Mouse (Mus musculus): ENCODE results near the gene Gm20517.

DNA sequence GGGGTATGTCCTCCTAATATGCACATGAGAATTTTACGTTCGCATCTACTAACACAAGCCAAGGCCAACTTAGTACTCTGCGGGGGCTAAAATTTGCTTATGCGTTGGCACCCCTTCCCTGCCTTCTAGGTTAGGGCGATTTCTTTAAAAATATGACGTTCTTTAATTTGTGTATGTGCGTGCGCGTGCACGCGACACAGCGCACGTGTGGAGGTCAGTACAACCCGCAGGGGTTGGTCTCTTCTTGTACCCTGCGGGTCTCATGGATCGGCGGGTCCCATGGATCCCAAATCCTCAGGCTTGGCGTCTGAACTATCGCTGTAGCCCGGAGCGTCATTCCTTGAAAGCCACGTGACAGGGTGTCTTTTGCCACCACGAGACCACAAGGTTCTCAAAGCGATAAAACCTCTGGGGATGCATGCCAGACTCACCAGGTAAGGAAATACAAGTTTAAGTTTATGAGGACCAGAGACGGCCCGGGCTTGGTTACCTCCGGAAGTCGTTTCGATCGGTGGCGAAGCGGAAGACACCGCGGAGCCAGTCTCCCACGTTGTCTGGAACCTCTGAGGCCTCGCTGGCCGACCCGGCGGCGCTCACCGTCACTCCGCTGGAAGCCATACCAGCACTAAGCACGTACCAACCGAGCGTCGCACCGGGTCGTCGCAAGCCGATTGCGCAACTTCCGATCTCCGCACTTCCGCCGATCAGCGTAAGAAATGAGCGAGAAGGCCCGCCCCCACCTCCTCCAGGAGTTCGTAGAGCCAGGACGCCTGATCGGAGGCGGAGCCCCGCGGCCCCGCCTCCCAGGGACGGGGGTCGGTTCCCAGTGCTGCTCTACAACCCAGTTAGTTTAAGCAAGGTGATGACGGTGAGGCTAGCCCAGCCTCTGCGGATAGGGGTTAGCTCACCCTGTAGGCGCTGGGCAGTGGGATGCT is 76.3 kb downstream of the Gm20517 start:
- TF ChIP-seq CTCF (IDR thresholded peaks at IDR 0.05; ENCODE audit: control insufficient read depth, insufficient read depth, insufficient read length), result no peak
- no peak for TF ChIP-seq MYOG (IDR thresholded peaks at IDR 0.05; ENCODE audit: control insufficient read depth, extremely low read depth, insufficient read length)
- peak; percentile 35 for TF ChIP-seq MAX (IDR thresholded peaks at IDR 0.05)
- peak; percentile 97 for TF ChIP-seq CEBPB (IDR thresholded peaks at IDR 0.05; ENCODE audit: low read depth)
- TF ChIP-seq MYOD1 (IDR thresholded peaks at IDR 0.05; ENCODE audit: control insufficient read depth, insufficient read length, low read depth), result no peak
- TF ChIP-seq FOSL1 (IDR thresholded peaks at IDR 0.05; ENCODE audit: insufficient read depth, low read length, poor library complexity, severe bottlenecking), result no peak

All from C2C12 (cell line).